Mouse (Mus musculus) hindbrain, embryonic 11.5 days (tissue): Measurements from ENCODE around the gene Enthd1. TPM values are rescaled to one million over a fixed set of nuclear protein-coding genes. Genes with fewer than 3 reads are reported as not detected.

Experiments
- ATAC-seq: fragments of 200-750 bp; cut with Nextera tagmentation; 2 replicates; pipeline ENCODE4 v1.8.0; 2017; ENCODE audit warnings: mild to moderate bottlenecking, moderate TSS enrichment, moderate library complexity; ENCODE audit not compliant: low FRiP score
- DNase-seq: peaks from one replicate; pipeline ENCODE4 v3.0.0-alpha.2; 2015; ENCODE audit warnings: low spot score
- H3K27ac ChIP-seq: fragments of 300-500 bp; sonication (generic); 2 replicates; pipeline ENCODE4 v1.5.1; 2014; ENCODE audit warnings: mild to moderate bottlenecking, low read depth, low read length
- H3K27me3 ChIP-seq: fragments of 300-500 bp; sonication (generic); 2 replicates; pipeline ENCODE4 v1.6.1; 2014; ENCODE audit warnings: mild to moderate bottlenecking, low read length, moderate library complexity, mixed read lengths; ENCODE audit not compliant: control insufficient read depth, insufficient read depth
- H3K36me3 ChIP-seq: fragments of 300-500 bp; sonication (generic); 2 replicates; pipeline ENCODE4 v1.6.1; 2014; ENCODE audit warnings: mild to moderate bottlenecking, low read length, moderate library complexity, mixed read lengths; ENCODE audit not compliant: control insufficient read depth, insufficient read depth
- H3K4me1 ChIP-seq: fragments of 300-500 bp; sonication (generic); replicated peaks from 2 replicates; pipeline ENCODE4 v1.6.1; 2014; ENCODE audit warnings: low read length, mixed read lengths; ENCODE audit not compliant: control insufficient read depth, insufficient read depth
- H3K4me2 ChIP-seq: fragments of 300-500 bp; sonication (generic); replicated peaks from 2 replicates; pipeline ENCODE4 v1.6.1; 2014; ENCODE audit warnings: mild to moderate bottlenecking, low read depth, low read length
- H3K4me3 ChIP-seq: fragments of 300-500 bp; sonication (generic); 2 replicates; pipeline ENCODE4 v1.5.1; 2014; ENCODE audit warnings: low read depth, low read length
- H3K9ac ChIP-seq: fragments of 300-500 bp; sonication (generic); 2 replicates; pipeline ENCODE4 v1.6.1; 2014; ENCODE audit warnings: low read depth, low read length
- H3K9me3 ChIP-seq: fragments of 300-500 bp; sonication (generic); 2 replicates; pipeline ENCODE4 v1.6.1; 2016; ENCODE audit warnings: low read length; ENCODE audit not compliant: control insufficient read depth
- WGBS: fragments of 180-500 bp; shearing (Covaris S2); extraction: QIAGEN DNeasy Blood & Tissue Kit; methylation state at CpG from one replicate; pipeline ENCODE4 v1.1.7; 2014; 5-methylcytosine and 5-hydroxymethylcytosine counted together
- polyA plus RNA-seq: library from polyadenylated mRNA; unstranded; fragments of >200 nt; fragmentation: Nextera tagmentation; extraction: Ambion mirVana; gene quantifications from 2 replicates; pipeline ENCODE4 v1.2.1, GENCODE M21; 2014

The Enthd1 gene
- polyA plus RNA-seq, 1 experiment from 2014 or later = not detected

- Histone ChIP-seq H3K27me3 (no peaks in the 10 kb centered on the region; the same call in 1 of the 2 replicates), H3K4me2 (no peak overlapping the region), H3K27ac (no peak overlapping the region), H3K4me1 (peaks cover 3% of the 10 kb centered on the region; the same call in 1 of the 2 replicates), H3K36me3 (no peaks in the 10 kb centered on the region), H3K9me3 (no peaks in the 10 kb centered on the region), H3K9ac (no peak overlapping the region), H3K4me3 (no peak overlapping the region)
- 96% methylated on average over 3 of the region's 3 CpGs for WGBS
- ATAC-seq (no peak), DNase-seq (no peak)
Observed at GRCm38 (mm10) chr15:80457984-80458383, 107.0 kb downstream of the Enthd1 start.

- Histone ChIP-seq H3K36me3 (no peaks in the 10 kb centered on the region), H3K4me2 (no peak overlapping the region), H3K9me3 (no peaks in the 10 kb centered on the region), H3K4me3 (no peak overlapping the region), H3K27me3 (no peaks in the 10 kb centered on the region), H3K4me1 (peaks cover 3% of the 10 kb centered on the region; the same call in 1 of the 2 replicates), H3K27ac (no peak overlapping the region), H3K9ac (no peak overlapping the region)
- 76% methylated on average over 6 of the region's 6 CpGs for WGBS
- ATAC-seq = no peak
- no peak for DNase-seq
Observed at GRCm38 (mm10) chr15:80454486-80454885, 110.5 kb downstream of the Enthd1 start.

GRCm38 (mm10) chr15:80452425-80452824 is 112.5 kb downstream of the Enthd1 start:
- no peak overlapping the region for H3K4me2 ChIP-seq

GRCm38 (mm10) chr15:80445956-80446687 is 118.8 kb downstream of the Enthd1 start:
- ATAC-seq (no peak), DNase-seq (no peak)
- H3K4me1 ChIP-seq = no peaks in the 10 kb centered on the region
- WGBS = 84% methylated on average over 15 of the region's 15 CpGs
- no peak overlapping the region for H3K4me3 ChIP-seq
- H3K27ac ChIP-seq = no peak overlapping the region
- no peak overlapping the region for H3K4me2 ChIP-seq
- no peaks in the 10 kb centered on the region for H3K27me3 ChIP-seq
- no peaks in the 10 kb centered on the region for H3K9me3 ChIP-seq
- H3K36me3 ChIP-seq = no peaks in the 10 kb centered on the region
- H3K9ac ChIP-seq = no peak overlapping the region

More at GRCm38 (mm10) chr15:80452425-80452824, 112.5 kb downstream of the Enthd1 start:
- Histone ChIP-seq H3K27me3 (no peaks in the 10 kb centered on the region), H3K36me3 (no peaks in the 10 kb centered on the region), H3K9me3 (no peaks in the 10 kb centered on the region), H3K4me3 (no peak overlapping the region), H3K9ac (no peak overlapping the region), H3K4me1 (peaks cover 3% of the 10 kb centered on the region; the same call in 1 of the 2 replicates), H3K27ac (no peak overlapping the region)
- ATAC-seq = no peak
- peak; percentile 14 for DNase-seq
- 37% methylated on average over 16 of the region's 16 CpGs for WGBS

GRCm38 (mm10) chr15:80440195-80440594 is 124.8 kb downstream of the Enthd1 start:
- H3K9ac ChIP-seq = no peak overlapping the region
- H3K27me3 ChIP-seq = no peaks in the 10 kb centered on the region
- H3K4me2 ChIP-seq = no peak overlapping the region
- no peaks in the 10 kb centered on the region for H3K9me3 ChIP-seq
- no peaks in the 10 kb centered on the region for H3K4me1 ChIP-seq
- no peak for ATAC-seq
- no peak overlapping the region for H3K4me3 ChIP-seq
- DNase-seq = no peak
- H3K36me3 ChIP-seq = no peaks in the 10 kb centered on the region
- WGBS = 89% methylated on average over 6 of the region's 6 CpGs
- no peak overlapping the region for H3K27ac ChIP-seq

GRCm38 (mm10) chr15:80438423-80438822 is 126.5 kb downstream of the Enthd1 start:
- no peak overlapping the region for H3K4me3 ChIP-seq
- no peak overlapping the region for H3K9ac ChIP-seq
- no peak for ATAC-seq
- no peak overlapping the region for H3K4me2 ChIP-seq
- no peak overlapping the region for H3K27ac ChIP-seq
- no peaks in the 10 kb centered on the region for H3K36me3 ChIP-seq
- no peak for DNase-seq
- H3K4me1 ChIP-seq = no peaks in the 10 kb centered on the region
- WGBS = 73% methylated on average over 9 of the region's 9 CpGs
- H3K9me3 ChIP-seq = no peaks in the 10 kb centered on the region
- H3K27me3 ChIP-seq = no peaks in the 10 kb centered on the region

GRCm38 (mm10) chr15:80437996-80438395 is 127.0 kb downstream of the Enthd1 start:
- no peak for DNase-seq
- WGBS = 81% methylated on average over 9 of the region's 9 CpGs
- Histone ChIP-seq H3K27ac (no peak overlapping the region), H3K4me1 (no peaks in the 10 kb centered on the region), H3K4me2 (no peak overlapping the region), H3K4me3 (no peak overlapping the region), H3K9ac (no peak overlapping the region), H3K9me3 (no peaks in the 10 kb centered on the region), H3K36me3 (no peaks in the 10 kb centered on the region), H3K27me3 (no peaks in the 10 kb centered on the region)
- no peak for ATAC-seq

GRCm38 (mm10) chr15:80436961-80437360 is 128.0 kb downstream of the Enthd1 start:
- WGBS = 83% methylated on average over 5 of the region's 5 CpGs
- Histone ChIP-seq H3K9ac (no peak overlapping the region), H3K27me3 (no peaks in the 10 kb centered on the region), H3K4me1 (no peaks in the 10 kb centered on the region), H3K4me3 (no peak overlapping the region), H3K4me2 (no peak overlapping the region), H3K9me3 (no peaks in the 10 kb centered on the region), H3K27ac (no peak overlapping the region), H3K36me3 (no peaks in the 10 kb centered on the region)
- DNase-seq (no peak), ATAC-seq (no peak)

GRCm38 (mm10) chr15:80430324-80430723 is 134.6 kb downstream of the Enthd1 start:
- Histone ChIP-seq H3K9ac (no peak overlapping the region), H3K4me3 (no peak overlapping the region), H3K27ac (no peak overlapping the region), H3K9me3 (no peaks in the 10 kb centered on the region), H3K4me1 (no peaks in the 10 kb centered on the region), H3K27me3 (no peaks in the 10 kb centered on the region), H3K36me3 (no peaks in the 10 kb centered on the region), H3K4me2 (no peak overlapping the region)
- no peak for ATAC-seq
- 81% methylated on average over 11 of the region's 11 CpGs for WGBS
- no peak for DNase-seq
